Mouse (Mus musculus) urinary bladder, postnatal 4 days (tissue): ENCODE data around the gene Lrrc58.

ENCODE experiments used
- DNase-seq, 2 experiments: peaks; one replicate each; pipeline ENCODE4 v3.0.0; 2021 to 2022; ENCODE audit warnings: low spot score in 2 of 2

Lrrc58 gene

GRCm38 (mm10) chr16:37920842-37921409 lies 52.7 kb downstream of the Lrrc58 start:
- no peak for DNase-seq

- DNase-seq = no peak
Measured at GRCm38 (mm10) chr16:37926087-37926486, 57.9 kb downstream of the Lrrc58 start.

GRCm38 (mm10) chr16:37927117-37927516 lies 58.9 kb downstream of the Lrrc58 start:
- no peak for DNase-seq

- DNase-seq = no peak
Measured at GRCm38 (mm10) chr16:37929006-37929405, 60.8 kb downstream of the Lrrc58 start.

- DNase-seq = no peak
Measured at GRCm38 (mm10) chr16:37929626-37930025, 61.4 kb downstream of the Lrrc58 start.

GRCm38 (mm10) chr16:37934932-37935331 lies 66.7 kb downstream of the Lrrc58 start:
- DNase-seq = no peak

GRCm38 (mm10) chr16:37937276-37937675 lies 69.1 kb downstream of the Lrrc58 start:
- no peak for DNase-seq
